Mouse (Mus musculus) heart, adult 10 weeks (tissue): ENCODE data around the gene Cyp4f15. TPM values are rescaled to one million over a fixed set of nuclear protein-coding genes. Genes with fewer than 3 reads are reported as not detected.

ENCODE experiments used
- polyA plus RNA-seq: library from polyadenylated mRNA; stranded (reverse); fragments of 350-450 nt; fragmentation: Illumina TruSeq; extraction: RNeasy Lipid Tissue Mini Kit (QIAGEN cat#74804); gene quantifications from one replicate; pipeline ENCODE4 v1.2.3, GENCODE M21; 2014; ENCODE audit warnings: low read depth, low replicate concordance

Gene Cyp4f15
- not detected for polyA plus RNA-seq

GRCm38 (mm10) chr17:32685048-32685750 lies at the start of gene Cyp4f15:
TSS of gene Cyp4f15 (plus strand) at chr17:32685627.

GRCm38 (mm10) chr17:32658712-32659111 lies 26.7 kb upstream of the Cyp4f15 start, which contains the start of gene Cyp4f40:
TSS of gene Cyp4f40 (plus strand) at chr17:32658900.

Other genes with a start within 250 kb of the Cyp4f15 start
- gene Cyp4f39, start 232.9 kb upstream of the Cyp4f15 start, polyA plus RNA-seq, result not detected
- gene Cyp4f17, start 179.6 kb upstream of the Cyp4f15 start, polyA plus RNA-seq, result 4.5 TPM
- gene Cyp4f16, start 149.1 kb upstream of the Cyp4f15 start, polyA plus RNA-seq, result 9.8 TPM
- not detected for gene Cyp4f37, start 64.3 kb upstream of the Cyp4f15 start, polyA plus RNA-seq
- gene Cyp4f40, start 26.7 kb upstream of the Cyp4f15 start, polyA plus RNA-seq, result not detected
- 13.1 TPM for gene Zfp871, start 102.7 kb downstream of the Cyp4f15 start, polyA plus RNA-seq
- 0.16 TPM for gene Zfp811, start 124.3 kb downstream of the Cyp4f15 start, polyA plus RNA-seq
- 4.9 TPM for gene Zfp799, start 144.6 kb downstream of the Cyp4f15 start, polyA plus RNA-seq
- 6.5 TPM for gene Zfp870, start 206.0 kb downstream of the Cyp4f15 start, polyA plus RNA-seq
- gene Cyp4f14, start 231.7 kb downstream of the Cyp4f15 start, polyA plus RNA-seq, result 0.73 TPM